Mouse (Mus musculus): ENCODE measurements at regions not wholly inside any gene's neighbourhood (a gene's known extent, or its start where the extent isn't known, plus 50 kb on each side); places are given as distances from the start of the nearest gene placed in this dataset.

DNA sequence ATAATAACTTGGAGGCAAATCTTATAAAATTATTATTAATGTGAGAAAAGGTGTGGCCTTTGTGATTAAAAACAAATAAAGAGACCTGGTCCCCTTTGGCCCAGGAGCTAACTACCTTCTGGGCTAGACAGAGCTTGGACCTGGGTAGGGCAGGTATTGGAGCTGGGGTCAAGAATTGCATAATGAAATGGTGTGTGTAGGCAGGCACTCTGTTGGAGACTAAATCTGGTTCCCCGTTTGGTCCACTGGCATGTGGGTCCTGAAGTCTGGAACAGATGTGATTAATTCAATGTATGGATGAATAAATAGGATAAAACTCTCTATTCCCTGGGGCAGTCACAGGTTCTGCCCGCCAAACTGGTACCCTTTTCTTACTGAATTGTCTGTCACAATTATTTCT is 301.3 kb upstream of the Clnk start:
- DNase-seq (ENCODE audit: low spot score in 2 of 2), result no peak

DNA sequence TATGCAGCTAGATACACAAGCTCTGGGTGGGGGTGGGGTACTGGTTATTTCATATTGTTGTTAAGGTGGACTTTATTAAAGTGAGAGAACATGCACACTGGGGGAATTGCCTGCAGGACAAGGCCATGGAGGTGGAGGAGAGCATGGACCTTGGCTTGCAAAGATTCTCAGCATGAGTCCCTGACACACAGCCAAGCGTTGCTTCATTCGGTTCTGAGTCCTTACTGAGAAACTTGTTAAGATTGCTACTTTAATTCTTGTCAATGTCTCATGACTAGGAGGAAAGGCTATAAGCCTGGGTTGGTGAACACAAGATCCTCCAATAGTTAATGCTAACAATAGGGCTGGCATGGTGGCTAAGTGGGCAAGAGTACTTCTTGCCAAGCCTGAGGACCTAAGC is 300.3 kb upstream of the Clnk start:
- DNase-seq (ENCODE audit: low spot score in 2 of 2), result no peak

DNA sequence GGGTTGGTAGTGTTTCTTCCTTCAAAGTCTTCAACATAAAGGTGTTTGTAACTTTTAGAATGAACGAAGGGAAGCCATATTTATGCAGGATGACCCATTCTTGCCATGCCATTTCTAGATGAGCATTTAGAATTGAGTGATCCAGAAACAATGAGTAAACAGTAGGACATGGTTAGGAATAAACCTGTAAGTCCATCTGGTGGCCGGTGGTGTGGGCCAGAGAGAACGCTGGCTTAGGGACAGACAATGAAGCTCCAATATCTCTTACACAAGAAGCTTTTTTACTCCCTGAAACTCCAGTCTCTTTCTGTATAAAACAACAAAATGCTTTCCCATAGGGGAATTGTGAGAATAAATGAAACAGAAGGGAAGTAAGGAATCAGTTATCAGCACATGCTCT is 296.9 kb upstream of the Clnk start:
- no peak for DNase-seq (ENCODE audit: low spot score in 2 of 2)

DNA sequence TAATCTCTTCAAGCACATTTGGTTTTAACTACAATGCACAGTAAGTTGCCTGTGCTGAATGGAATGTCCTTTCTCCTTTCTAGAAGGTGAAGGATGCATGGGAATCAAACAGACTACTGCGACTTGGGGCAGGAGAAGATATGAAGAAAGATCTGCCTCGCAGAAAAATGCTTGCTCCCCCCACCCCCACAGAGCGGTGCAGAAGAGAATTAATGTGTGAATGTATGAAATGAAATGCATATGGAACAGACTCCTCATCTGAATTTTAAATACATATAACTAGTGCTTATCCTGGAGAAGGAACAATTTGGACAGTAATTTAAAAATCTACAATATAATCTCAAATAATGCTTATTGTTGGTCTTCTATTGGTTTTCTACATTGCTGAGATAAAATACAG is 283.0 kb upstream of the Clnk start:
- peak in 1 of 2 experiments; percentile 36 for DNase-seq (ENCODE audit: low spot score in 2 of 2)

DNA sequence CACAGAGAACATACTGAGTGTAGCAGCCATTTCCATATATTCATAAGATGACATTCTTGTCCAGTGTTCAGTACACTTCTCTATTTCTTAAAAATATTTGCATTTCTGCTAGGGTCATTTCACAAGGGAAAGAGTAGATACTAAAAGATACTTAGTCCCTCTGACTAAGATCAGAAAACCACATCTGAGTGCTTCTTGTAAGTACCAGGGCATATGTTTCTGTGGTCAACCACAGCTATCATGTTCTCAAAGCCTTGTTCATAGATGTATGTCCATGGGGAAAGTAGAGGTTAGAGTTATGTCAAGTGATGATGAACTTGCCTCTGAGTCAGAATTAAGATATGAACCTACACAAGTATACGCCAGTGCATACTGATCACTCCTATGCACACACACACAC is 279.2 kb upstream of the Clnk start:
- DNase-seq (ENCODE audit: low spot score in 2 of 2), result no peak

DNA sequence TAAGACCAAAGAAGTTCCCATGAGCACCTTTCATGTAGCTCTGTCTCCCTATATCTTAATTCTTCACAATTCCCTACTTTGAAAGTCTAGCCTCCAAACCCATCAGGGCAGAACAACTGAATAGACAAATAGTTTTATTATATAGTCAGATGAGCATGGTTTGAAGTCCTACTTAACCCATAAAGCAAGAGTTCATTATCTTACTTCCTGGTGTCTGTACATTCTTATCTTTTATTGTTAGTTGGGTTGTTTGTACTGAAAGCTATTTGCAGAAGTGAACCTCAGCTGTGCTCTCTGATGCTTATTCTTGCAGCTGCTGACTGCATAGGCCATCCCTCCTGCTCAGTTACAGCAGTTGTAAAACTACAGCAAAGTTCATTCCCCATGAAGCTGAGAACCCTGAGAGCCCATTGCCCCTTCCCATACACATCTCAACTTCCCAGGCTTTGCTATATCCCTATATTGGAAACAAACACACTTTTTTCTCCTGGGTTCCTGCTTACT is 276.7 kb upstream of the Clnk start:
- no peak for DNase-seq (ENCODE audit: low spot score in 2 of 2)

DNA sequence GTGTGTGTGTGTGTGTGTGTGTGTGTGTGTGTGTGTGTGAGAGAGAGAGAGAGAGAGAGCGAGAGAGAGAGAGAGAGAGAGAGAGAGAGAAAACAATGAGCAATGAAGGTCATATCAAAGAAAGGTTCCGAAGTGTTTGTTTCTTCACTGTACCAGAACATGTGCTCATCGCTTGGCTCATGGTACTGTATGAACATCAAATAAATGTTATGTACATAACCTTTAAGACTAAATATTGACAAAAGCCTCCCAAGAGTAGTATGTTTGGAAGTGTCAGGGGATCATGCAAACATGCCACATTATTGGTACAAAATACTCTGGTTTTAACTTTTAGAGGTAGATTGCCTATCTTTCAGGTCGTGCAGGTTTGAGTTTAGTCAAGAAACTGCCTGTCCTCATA is 275.3 kb upstream of the Clnk start:
- DNase-seq (ENCODE audit: low spot score in 2 of 2), result no peak

DNA sequence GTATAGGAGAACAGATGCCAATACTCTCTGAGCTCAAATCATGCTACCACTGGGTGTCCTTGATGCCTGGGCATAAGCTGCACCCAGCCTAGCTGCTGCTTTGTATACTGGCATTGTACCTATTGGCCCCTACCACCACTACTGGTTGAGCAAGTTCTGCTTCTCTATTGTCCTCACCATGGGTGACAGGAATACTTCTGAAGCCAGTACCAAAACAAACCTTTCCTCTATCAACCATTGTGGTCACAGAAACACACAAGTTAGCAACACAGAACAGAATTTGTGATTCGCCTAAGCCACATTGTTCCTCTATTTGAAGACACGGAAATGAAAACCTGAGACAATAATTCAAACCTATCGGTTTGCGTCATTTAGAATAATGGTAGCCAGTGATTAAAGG is 274.3 kb upstream of the Clnk start:
- no peak for DNase-seq (ENCODE audit: low spot score in 2 of 2)

DNA sequence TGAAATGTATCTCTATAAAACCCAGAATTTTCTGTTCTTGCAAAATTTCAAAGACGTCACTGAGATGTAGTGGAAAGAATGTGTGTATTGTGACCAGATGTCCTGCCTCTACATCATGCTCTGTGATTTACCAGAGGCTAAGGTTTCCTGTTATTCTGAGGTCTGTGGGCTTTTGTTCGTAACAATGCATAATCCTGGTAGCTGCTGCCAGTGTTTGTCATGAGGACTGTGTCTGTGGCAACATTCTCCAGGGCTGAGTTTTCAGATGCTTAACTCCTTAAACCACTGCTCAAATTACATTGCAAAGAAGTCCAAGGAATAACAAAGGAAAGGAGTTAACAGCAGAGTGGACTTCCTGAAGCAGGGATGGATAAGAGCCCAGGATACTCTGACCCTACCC is 269.0 kb upstream of the Clnk start:
- no peak for DNase-seq (ENCODE audit: low spot score in 2 of 2)

DNA sequence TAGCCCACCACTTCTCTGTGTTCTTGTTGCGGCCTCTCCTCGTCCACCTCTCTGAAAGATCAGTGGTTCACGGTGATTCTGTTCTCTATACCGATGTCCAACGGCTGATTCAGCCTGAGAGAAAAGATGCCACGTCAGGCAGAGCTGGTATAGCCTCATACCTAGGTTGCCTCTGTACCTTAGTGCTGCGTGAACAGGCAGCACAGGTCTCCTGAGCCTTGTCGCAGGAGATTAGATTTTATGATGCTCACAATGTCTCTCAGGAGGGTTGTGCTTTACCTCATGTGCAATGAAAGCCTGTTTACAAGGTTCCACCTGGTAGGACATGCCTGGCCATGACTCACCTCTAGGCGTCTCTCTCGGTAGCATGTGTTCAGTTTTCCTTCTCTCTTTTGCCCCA is 267.6 kb upstream of the Clnk start:
- DNase-seq (ENCODE audit: low spot score in 2 of 2), result no peak

DNA sequence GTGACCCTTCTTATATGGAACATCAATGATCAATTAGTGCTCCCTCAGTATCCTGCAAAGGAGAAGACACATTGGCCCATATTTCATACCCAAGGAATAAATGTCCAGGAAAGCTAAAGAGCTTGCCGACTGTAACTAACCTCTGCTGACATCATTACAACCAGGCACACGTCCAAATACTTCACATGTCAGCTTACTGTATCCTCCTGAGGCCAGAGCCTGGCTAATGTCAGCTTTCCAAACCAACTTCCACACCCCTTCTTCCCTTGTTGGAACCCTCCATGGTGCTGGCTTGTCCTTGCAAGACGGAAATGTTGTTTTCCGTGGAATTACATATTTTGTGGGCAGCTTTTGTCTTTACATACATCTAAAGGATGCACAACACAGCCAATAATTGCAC is 267.0 kb upstream of the Clnk start:
- no peak for DNase-seq (ENCODE audit: low spot score in 2 of 2)

DNA sequence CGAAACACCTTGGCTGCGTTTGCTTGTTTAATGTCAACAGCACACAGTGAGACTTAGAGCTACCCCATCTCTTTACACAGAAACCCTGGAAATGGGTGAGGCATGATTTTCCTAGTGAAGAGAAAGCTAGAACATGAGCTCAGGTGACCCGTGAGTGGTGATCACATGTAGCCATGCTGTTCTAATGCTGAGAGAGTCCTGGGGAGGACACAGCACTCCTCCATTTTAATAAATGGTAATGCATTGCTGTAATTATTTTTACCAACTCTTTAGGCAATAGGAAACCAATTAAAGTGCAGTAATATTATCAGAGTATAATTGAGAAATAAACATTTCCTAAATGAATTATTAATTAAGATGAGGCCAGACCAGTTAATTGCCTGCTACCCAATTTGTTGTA is 261.8 kb upstream of the Clnk start:
- no peak for DNase-seq (ENCODE audit: low spot score in 2 of 2)

DNA sequence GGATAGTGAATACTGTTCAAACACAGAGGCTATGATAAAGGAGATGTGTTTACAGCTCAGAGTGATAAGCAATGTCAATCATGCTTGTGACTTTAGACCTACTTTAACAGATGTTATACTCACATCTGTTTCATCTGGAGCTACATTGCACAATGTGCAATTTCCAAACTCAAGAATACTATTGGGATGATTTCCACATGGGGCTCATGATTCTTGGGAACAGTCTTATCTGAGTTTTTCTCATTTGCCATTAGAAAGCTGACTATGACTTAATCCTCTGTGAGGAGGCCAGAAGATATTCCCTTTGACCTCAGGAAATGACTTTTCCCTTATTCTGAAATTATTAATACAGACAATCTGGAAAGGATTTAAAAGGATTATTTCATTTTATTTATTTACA is 252.3 kb upstream of the Clnk start:
- DNase-seq (ENCODE audit: low spot score in 2 of 2), result no peak

DNA sequence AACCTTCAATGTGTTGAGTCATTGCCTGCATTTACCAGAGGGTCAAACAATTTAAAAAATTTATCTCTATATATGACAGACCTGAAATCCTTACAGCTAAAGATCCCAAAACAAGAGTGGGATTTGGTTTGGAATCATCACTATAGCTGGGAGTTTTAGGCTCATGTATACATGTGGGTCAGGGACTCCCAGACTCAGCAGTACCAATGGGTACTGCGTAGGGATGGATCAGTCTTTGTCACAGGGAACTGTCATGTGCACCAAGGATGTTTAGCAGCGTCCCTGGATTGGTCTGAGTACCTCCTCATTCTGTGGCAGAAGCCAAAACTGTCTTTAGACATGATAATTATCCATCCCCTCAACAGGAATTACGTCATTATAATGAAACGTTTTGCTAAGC is 250.2 kb upstream of the Clnk start:
- no peak for DNase-seq (ENCODE audit: low spot score in 2 of 2)

DNA sequence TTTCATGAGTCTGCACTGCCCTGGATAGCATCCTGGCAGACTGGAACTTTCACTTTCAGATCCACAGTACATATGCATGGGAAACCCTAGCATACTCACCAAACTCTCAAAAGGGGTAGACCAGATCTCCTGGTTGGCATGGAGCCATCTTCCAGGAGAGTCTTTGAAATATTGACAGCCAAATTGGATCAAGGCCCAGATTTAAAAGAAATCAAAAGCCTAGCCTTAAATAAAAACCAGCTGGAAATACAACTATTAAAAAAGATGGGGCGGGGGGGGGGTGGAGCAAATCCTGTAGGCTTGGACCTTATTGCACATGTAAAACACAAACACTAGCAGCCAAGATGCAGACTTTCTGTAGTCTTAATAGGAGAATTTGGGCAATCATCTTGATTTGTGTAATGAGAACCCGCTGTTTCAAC is 249.7 kb upstream of the Clnk start:
- no peak for DNase-seq (ENCODE audit: low spot score in 2 of 2)

DNA sequence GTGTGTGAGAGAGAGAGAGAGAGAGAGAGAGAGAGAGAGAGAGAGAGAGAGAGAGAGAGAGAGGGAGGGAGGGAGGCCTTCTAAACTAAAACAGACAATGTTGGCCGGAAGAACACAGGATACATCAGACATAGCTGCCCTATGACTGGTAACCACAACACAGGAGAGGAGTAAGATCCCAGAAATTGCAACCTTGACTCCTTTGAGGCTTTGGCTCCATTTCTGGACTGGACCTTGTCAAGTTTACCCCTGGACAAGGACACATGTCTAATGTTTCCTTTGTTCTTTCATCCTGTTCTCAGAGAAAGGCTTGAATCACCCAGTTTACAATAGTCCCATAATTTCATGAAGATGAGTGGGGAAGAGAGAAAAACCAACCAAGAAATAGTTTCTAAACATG is 233.7 kb upstream of the Clnk start:
- DNase-seq (ENCODE audit: low spot score in 2 of 2), result no peak

DNA sequence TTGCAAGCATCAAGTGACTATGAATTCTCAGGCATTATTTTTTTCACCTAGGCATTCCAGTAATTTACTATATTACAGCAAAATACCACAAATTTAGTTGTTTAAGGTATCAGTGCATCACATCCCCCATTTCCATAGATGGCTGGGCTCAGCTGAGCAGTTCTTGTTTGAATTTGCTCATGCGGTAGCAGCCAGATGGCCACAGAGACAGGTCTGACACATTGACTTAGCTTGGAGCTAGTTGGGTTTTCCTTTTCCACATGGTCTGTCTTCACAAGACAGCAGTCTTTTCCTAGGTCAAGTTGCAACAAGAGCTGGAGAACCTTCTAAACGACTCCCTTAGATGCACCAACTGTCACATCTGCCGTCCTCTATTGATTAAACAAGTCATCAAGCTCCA is 232.9 kb upstream of the Clnk start:
- no peak for DNase-seq (ENCODE audit: low spot score in 2 of 2)

DNA sequence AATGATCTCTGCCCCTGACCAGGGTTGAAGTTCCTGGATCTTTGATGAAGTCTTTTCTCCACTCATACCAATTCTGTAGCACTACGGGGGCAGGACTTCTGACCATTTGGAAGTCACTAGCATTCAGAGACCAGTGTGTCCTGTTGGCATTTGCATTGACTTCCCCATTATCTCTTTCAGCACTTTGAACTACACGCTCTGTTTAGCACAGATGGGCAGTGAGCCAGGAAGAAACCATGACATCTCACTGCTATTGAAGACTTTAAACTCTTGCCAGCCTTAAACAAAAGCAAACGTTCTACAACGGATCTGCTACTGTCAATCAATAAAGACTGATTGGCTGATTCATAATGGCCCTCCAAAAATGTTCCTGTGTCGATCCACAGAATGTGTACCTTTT is 222.5 kb upstream of the Clnk start:
- no peak for DNase-seq (ENCODE audit: low spot score in 2 of 2)

DNA sequence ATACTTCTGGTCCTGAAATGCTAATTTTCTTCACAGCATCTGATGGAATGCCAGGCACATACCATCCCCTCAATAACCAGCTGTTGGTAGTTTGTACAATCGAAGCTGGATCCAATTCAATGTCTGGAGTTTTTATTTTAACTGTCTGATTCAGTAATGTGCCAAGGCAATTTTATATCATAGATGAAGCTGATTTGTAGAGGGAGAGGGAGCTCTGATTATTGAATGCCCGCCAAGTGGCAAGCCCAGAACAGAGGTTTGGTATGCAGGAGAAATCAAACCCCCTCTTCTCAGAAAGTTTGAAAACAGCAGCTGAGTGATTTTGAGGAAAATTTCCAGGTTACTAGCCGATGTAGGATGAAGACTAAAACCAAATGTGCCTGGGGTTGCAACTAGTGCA is 218.3 kb upstream of the Clnk start:
- no peak for DNase-seq (ENCODE audit: low spot score in 2 of 2)

DNA sequence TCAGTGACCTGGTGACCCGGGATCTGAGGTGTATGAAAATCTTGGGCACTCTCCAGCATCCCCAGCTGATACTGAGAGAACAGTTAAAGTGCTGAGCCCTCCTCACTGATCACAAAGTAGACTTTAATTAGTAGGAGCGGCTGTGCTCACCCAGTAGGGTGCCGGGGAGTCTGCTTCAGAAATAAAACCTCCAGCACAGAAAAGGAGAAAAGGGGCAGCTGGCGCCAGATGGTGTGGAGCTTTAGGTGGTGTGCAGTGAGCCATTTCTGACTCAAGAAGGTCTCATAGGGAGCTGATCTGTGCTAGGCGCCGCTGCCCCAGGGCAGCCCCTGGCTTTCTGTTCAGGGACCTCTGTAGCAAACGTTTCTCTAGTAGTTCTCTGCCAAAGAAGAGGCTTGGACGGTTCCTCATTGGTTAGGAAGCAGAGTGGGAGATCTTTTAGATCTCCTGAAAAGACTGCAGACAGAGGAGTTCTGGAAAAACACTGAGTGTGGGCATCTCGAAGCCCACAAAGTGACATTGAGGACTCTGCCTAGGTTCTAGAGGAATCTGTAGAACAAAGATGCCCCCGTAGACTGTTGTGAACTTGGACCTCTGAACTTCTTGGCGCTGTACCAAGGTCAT is 200.1 kb upstream of the Clnk start:
- peak; percentile 8 to 35 for DNase-seq (ENCODE audit: low spot score in 2 of 2)

DNA sequence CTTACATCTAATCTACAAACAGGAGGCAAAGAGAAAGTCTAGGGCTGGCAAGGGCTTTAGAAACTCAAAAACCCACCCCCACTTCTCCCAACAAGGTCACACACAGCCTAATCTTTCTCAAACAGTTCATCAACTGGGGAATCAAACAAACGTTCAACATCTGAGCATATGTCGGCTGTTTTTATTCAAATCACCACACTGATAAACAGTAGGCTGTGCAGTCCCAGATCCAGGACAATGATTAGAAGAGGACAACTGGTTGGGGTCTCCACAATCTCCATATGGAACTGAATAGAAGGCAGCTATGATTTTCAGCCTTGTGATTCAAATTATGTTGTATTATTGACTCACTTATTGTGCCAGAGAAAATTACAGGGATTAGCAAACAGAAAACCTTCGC is 193.1 kb upstream of the Clnk start:
- DNase-seq (ENCODE audit: low spot score in 2 of 2), result no peak

DNA sequence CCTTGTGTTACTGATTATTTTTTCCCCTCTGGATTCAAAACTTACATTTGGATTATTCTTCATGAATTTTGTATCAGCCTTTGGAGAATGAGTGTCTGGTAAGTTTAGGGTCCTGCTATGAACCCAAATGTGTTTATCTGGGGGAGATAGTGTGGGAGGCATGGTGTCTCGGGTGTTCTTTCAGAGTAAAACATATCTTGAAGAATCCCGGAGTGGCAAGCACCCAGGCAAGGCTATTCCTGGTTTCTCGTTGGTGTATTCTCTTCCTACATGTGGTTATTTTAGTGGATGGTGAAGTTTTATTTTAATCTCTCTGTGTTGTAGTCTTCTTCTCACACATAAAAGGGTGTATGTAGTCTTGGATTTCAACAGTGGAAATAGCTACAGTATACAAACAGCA is 186.4 kb upstream of the Clnk start:
- peak; percentile 33 to 84 for DNase-seq (ENCODE audit: low spot score in 2 of 2)

DNA sequence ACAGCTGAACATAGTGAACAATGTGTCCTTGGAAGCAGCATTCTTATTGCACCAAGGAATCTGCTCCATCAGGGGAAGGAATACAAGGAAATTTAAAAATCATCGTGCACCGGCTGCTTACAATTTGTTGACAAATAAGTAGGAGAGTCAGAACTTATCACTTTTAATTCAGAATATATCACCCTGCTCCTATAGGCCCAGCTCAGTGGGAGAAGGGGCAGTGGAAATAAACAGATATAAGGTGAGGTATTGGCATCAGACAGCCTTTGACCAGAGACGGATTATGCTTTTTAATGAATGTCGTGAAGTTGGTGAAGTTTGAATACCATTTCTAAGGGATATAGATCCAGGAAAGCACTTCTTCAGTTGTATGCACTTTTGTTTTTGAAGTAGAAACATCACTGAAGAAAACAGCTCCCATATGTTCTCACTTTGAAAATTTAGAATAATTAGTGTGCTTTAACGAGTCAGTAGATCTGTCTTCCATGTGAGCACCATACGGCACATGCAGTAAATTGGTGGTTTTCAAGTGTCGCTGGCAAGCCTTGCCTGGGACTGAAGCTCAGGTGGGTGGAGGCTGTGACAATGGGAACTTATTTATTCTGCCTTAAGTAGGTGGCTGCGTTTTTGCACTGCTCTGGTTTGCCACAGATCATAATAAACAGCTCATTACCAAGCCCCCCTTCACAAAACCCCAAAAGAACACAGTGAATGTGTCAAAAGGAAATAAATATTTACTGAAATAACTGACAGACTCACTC is 176.1 kb upstream of the Clnk start:
- DNase-seq (ENCODE audit: low spot score in 2 of 2), result peak; percentile 38 to 81

DNA sequence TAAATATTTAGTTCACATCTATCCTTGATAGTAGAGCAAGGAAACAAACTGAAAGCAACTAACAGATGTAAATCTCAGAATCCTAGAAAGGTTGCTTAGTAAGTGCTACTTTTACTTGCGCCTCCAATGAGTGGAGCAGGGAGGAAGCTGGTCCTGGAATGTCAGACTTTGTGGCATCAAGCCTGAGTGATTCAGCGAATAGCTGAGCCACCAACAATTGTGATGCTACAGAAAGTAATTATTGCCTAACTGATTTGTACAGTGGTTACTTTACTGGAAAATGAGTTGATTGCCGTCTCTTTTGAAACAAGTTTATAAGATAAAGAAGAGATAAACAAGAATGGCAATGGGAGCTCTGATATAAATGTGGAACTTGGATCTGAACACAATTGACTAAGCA is 173.9 kb upstream of the Clnk start:
- DNase-seq (ENCODE audit: low spot score in 2 of 2), result no peak
